Mouse (Mus musculus) hindbrain, embryonic 10.5 days (tissue): ENCODE data around the gene Rgs14. TPM values are rescaled to one million over a fixed set of nuclear protein-coding genes. Genes with fewer than 3 reads are reported as not detected.
A peak's percentile ranks its signal among the peaks of the same experiment; 100 is the strongest.

Experiments
- DNase-seq: peaks from one replicate; pipeline ENCODE4 v3.0.0-alpha.2; 2017; ENCODE audit warnings: low spot score
- H3K27ac ChIP-seq: fragments of 300-500 bp; sonication (generic); 2 replicates; pipeline ENCODE4 v1.5.1; 2016; ENCODE audit warnings: mild to moderate bottlenecking, moderate library complexity
- H3K27me3 ChIP-seq: fragments of 300-500 bp; sonication (generic); 2 replicates; pipeline ENCODE4 v1.6.1; 2016; ENCODE audit warnings: mild to moderate bottlenecking; ENCODE audit not compliant: poor library complexity, insufficient read depth, severe bottlenecking
- H3K36me3 ChIP-seq: fragments of 300-500 bp; sonication (generic); 2 replicates; pipeline ENCODE4 v1.6.1; 2016; ENCODE audit warnings: mild to moderate bottlenecking, moderate library complexity
- H3K4me1 ChIP-seq: fragments of 300-500 bp; sonication (generic); replicated peaks from 2 replicates; pipeline ENCODE4 v1.6.1; 2016; ENCODE audit warnings: mild to moderate bottlenecking
- H3K4me3 ChIP-seq: fragments of 300-500 bp; sonication (generic); 2 replicates; pipeline ENCODE4 v1.5.1; 2016; ENCODE audit warnings: mild to moderate bottlenecking, moderate library complexity
- H3K9me3 ChIP-seq: fragments of 300-500 bp; sonication (generic); 2 replicates; pipeline ENCODE4 v1.6.1; 2016; ENCODE audit warnings: mild to moderate bottlenecking, moderate library complexity
- WGBS: fragments of 180-500 bp; shearing (Covaris S2); methylation state at CpG from one replicate; pipeline ENCODE4 v1.1.7; 2016; 5-methylcytosine and 5-hydroxymethylcytosine counted together
- polyA plus RNA-seq: library from polyadenylated mRNA; unstranded; fragments of >200 nt; fragmentation: Nextera tagmentation; extraction: Ambion mirVana; gene quantifications from 2 replicates; pipeline ENCODE4 v1.2.1, GENCODE M21; 2016

Gene Rgs14
- polyA plus RNA-seq = 0.44 and 0.68 TPM in 2 replicates

DNA sequence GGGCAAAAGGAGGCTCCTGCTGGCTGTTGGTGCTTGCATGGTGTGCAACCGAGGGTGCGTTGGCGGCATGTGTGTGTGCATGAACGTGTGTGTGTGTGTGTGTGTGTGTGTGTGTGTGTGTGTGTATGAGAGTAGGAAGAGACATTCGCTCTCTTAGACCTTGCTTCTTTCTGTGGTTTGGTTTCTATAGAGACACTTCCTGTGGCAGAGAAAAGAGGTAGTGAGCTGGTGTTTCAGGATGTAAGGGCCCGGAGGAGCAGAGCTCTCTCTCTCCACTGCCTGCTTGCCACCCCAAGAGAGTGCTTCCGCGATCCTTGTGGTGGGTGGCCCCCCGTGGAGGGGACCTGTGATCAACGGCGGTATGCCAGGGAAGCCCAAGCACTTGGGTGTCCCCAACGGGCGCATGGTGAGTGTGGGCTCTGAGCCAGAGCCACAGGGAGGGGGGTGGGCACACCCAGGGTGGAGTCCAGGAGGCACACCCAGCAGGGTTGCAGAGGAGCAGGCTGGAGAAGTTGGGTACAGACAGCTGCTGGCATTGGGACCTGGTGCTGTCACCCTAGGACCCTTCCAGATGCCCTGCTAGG, at the start of gene Rgs14:
Gene Rgs14, plus strand, starts transcription at position 202 of the 584 bp plus-strand sequence.
- Histone ChIP-seq H3K27ac (peak within 1 kb of the TSS; percentile 51; the same call in 1 of the 2 replicates), H3K9me3 (no peaks in the 10 kb centered on the region), H3K4me1 (peaks cover 13% of the 10 kb centered on the region), H3K36me3 (no peaks in the 10 kb centered on the region), H3K4me3 (no peak within 1 kb of the TSS), H3K27me3 (peaks cover 30% of the 10 kb centered on the region)
- whole genome bisulfite sequencing = 63% methylated on average over 13 of the region's 13 CpGs
- no peak for DNase-seq

DNA sequence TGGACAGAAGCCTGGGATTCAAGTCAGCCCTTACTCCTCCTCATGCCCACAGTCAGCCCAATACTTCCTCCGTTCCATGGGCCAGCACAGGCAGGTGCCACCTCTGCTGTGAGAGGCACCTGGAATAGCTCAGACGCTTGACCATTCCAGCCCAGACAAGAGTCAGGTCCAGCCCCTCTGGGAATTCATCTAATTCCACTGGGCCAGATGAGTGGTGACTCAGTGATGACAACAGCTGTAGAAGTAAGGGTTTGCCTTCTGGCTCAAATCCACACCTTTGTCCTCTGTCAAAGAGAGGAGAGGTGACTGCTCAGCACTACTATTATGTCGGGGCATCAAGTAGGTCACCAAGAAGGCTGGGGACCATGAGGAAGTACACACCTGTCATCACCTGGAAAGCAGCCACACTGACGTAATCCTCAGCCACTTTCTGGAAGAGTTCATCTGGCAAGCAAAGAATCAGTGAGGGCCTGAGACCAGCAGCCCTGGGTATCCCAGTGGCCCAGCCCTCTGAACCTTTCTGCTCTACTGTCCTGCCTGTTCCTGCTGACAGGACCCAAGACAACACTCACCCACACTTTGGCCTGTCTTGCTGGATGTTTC, 49.5 kb upstream of the Rgs14 start, which contains the start of gene Prelid1:
Gene Prelid1, plus strand, starts transcription at position 570 of the 603 bp plus-strand sequence.
- H3K9me3 ChIP-seq = no peaks in the 10 kb centered on the region
- H3K4me1 ChIP-seq = peaks cover 38% of the 10 kb centered on the region
- WGBS = 92% methylated on average over 4 of the region's 4 CpGs
- H3K36me3 ChIP-seq = peaks cover 80% of the 10 kb centered on the region
- peak within 1 kb of the TSS; percentile 87 for H3K4me3 ChIP-seq
- no peak for DNase-seq
- no peaks in the 10 kb centered on the region for H3K27me3 ChIP-seq
- peak within 1 kb of the TSS; percentile 95 for H3K27ac ChIP-seq

DNA sequence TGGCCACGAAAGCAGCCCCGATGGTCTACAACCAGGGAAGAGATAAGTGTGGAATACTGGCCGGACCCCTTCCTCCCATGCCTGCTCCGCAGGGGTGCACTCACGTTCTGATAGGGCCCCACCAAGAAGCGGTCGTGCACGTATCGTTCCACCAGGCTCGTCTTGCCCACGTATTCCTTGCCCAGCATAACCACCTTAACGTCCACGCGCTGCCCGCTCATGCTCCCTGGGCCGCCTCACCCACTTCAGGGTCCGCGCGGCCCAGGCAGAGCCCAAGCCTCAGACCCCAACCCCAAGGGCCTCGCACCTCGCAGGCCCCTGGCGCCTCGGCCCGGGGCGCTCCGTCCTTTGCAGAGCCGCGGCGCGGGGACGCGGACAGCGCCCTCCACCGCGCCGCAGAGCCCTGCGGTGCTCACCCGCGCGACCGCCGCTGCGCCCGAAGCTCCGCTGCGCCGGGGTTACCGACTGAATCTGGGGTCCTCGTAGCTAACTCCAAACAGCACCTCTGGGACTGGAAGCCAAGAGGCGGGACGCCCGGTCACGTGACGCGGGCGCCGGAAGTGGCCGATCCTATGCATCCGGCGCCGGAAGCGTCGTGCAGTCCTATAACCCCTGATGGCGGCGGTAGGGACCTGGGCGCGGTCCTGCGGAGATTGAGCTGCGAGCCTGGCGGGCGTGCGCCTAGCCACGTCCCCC, 48.0 kb upstream of the Rgs14 start, which contains the start of gene Rab24:
Gene Rab24, minus strand, starts transcription at position 513 of the 696 bp plus-strand sequence.
- Histone ChIP-seq H3K9me3 (no peaks in the 10 kb centered on the region), H3K36me3 (peaks cover 80% of the 10 kb centered on the region), H3K27ac (peak within 1 kb of the TSS; percentile 95), H3K27me3 (no peaks in the 10 kb centered on the region), H3K4me1 (peaks cover 38% of the 10 kb centered on the region), H3K4me3 (peak within 1 kb of the TSS; percentile 87)
- under 1% methylated on average over 73 of the region's 73 CpGs for WGBS
- peak; percentile 89 for DNase-seq

DNA sequence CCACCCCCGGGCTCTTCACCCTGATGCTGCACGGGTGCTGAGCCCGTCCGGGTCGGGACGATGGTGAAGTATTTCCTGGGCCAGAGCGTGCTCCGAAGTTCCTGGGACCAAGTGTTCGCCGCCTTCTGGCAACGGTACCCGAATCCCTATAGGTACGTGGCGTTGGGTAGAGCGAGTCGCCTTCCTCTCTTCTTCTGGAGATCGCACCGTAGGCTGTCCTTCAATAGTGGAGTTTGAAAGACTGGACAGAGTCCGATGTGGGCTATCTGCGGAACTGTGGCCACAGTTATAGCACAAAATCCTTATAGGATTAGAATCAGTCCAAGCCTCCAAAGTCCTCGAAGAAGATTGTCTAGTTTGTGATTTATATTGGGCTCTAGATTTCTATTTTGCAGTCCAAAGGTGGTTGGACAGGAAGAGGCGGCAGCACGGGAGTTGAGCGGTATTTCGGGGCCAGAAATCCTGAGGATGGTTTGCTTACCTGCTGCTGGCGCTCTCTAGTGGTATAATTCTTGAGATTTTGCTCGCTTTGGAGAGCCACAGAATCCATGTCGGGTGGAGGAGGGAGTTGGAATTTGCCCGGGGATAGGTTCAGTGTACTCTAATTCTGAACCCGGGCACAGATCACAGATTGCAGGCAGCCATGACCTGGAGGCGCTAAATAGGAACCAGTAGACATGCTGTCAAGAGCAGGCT, 47.3 kb upstream of the Rgs14 start:
- Histone ChIP-seq H3K36me3 (peaks cover 79% of the 10 kb centered on the region), H3K9me3 (no peaks in the 10 kb centered on the region), H3K4me1 (peaks cover 41% of the 10 kb centered on the region), H3K27me3 (no peaks in the 10 kb centered on the region), H3K4me3 (peak overlapping the region; percentile 87), H3K27ac (peak overlapping the region; percentile 95)
- peak; percentile 35 for DNase-seq
- WGBS = 2% methylated on average over 31 of the region's 31 CpGs

DNA sequence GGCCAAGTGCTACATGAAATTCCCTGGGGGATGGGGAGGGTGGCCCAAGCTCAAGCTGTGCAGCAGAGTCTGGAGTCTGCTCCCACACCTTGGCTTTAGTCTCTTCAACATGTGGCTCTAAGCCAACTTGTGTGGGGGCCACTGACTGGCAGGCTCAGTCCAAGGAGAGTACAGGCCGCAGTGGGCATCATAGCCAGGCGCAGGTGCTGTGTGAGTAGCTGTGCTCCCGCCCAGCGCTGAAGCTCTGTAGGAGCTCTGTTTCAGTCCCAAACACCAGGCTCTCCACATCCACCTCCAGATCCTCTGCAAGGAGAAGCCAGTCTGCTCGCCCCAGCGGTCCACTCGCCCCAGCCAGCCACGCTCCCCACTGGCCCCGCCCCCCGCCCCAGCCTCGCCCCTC, 43.9 kb upstream of the Rgs14 start:
- 0 out of 2 replicates have a peak overlapping the region, but pooled peaks have one; percentile 11 for H3K4me3 ChIP-seq
- H3K9me3 ChIP-seq = no peaks in the 10 kb centered on the region
- H3K27me3 ChIP-seq = peaks cover 11% of the 10 kb centered on the region
- DNase-seq = no peak
- no peak overlapping the region for H3K27ac ChIP-seq
- H3K36me3 ChIP-seq = peaks cover 47% of the 10 kb centered on the region
- H3K4me1 ChIP-seq = peaks cover 62% of the 10 kb centered on the region
- 86% methylated on average over 11 of the region's 11 CpGs for WGBS

DNA sequence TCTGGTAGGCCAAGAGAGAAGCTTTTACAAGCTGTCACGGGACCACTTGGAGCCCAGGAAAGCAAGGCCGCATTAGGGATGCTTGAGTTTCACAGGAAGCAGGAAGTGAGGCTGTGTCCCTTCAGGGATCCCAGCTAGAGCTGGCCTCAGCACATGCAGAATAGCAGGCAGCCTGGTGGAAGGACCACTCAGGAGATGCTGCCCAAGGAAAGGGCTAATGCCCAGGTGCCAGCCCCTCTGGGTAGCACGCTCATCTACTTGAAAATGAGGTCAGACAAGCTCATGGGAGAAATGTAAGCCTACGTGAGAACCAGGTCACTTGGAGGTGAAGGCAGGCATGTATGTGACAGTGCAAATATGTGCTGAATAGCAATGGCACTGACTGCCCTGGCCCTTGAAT, 42.4 kb upstream of the Rgs14 start:
- WGBS = 61% methylated on average over 4 of the region's 4 CpGs
- no peak for DNase-seq

DNA sequence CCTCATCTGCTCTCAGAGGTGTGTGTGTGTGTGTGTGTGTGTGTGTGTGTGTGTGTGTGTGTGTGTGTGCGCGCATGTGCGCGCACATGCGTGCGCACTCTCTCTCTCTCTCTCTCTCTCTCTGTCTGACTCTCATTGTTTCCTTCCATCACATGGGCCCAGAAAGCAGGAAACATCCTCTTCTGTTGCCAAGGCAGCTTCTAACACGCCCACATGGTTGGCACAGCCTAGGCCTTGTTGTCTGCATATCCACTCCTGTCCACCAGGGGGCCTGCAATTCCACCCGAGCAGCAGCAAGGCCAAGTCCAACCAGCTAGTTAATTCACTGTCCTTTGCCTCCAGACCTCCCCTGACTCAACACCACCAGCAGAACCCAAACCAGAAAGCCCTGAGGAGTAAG, 41.9 kb upstream of the Rgs14 start:
- Histone ChIP-seq H3K4me1 (peaks cover 58% of the 10 kb centered on the region), H3K9me3 (no peaks in the 10 kb centered on the region), H3K4me3 (peak overlapping the region; percentile 69), H3K27ac (no peak overlapping the region), H3K27me3 (peaks cover 11% of the 10 kb centered on the region), H3K36me3 (peaks cover 45% of the 10 kb centered on the region)
- WGBS = 49% methylated on average over 8 of the region's 8 CpGs
- DNase-seq = peak; percentile 84

More for the DNA sequence above, 42.4 kb upstream of the Rgs14 start:
- Histone ChIP-seq H3K36me3 (peaks cover 45% of the 10 kb centered on the region), H3K9me3 (no peaks in the 10 kb centered on the region), H3K4me3 (0 out of 2 replicates have a peak overlapping the region, but pooled peaks have one; percentile 69), H3K4me1 (peaks cover 60% of the 10 kb centered on the region), H3K27ac (no peak overlapping the region), H3K27me3 (peaks cover 11% of the 10 kb centered on the region)

DNA sequence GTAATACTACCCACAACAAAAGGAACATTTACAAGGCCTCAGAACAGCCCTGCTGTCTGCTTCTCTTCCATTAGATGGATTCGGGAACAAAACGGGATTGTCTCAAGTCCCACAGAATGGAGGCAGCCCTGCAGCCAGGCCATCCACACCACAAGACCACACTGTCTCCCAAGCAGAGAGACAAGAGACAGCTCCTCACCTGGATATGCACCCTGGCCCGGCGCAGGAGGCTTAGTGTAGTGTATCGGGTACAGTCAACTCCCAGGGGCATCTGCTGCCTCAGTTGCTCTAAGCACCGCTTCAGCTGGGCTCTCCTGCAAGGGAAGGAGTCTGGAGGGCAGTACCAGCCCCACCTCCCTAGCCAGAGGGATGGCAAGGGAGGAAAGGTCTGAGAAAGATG, 41.4 kb upstream of the Rgs14 start:
- Histone ChIP-seq H3K27ac (0 out of 2 replicates have a peak overlapping the region, but pooled peaks have one; percentile 13), H3K27me3 (peaks cover 11% of the 10 kb centered on the region), H3K4me1 (peaks cover 53% of the 10 kb centered on the region), H3K36me3 (peaks cover 41% of the 10 kb centered on the region), H3K4me3 (peak overlapping the region; percentile 69), H3K9me3 (no peaks in the 10 kb centered on the region)
- DNase-seq = no peak
- 79% methylated on average over 6 of the region's 6 CpGs for WGBS

DNA sequence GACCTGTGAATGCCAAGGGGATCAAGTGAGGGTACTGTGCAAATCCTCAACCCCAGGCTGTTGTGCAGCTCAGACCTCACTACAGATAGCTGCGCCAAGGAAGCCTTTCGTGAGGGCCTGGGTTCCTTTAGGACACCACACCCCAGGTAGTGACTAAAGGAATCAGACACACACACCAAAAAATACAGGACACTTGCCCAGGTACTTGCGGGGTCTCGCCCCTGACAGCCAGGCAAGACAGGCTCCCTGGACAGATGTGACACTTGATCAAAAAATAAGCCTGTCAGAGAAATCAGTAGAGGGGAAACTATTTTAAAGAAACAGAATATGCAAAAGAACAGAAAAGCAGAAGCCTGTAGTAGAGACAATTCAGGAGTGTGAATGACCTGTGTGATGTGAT, 40.9 kb upstream of the Rgs14 start:
- H3K4me1 ChIP-seq = peaks cover 48% of the 10 kb centered on the region
- H3K4me3 ChIP-seq = peak overlapping the region; percentile 69
- peaks cover 36% of the 10 kb centered on the region for H3K36me3 ChIP-seq
- peaks cover 11% of the 10 kb centered on the region for H3K27me3 ChIP-seq
- no peaks in the 10 kb centered on the region for H3K9me3 ChIP-seq
- DNase-seq = no peak
- peak overlapping the region; percentile 96; the same call in 1 of the 2 replicates for H3K27ac ChIP-seq
- 84% methylated on average over 4 of the region's 4 CpGs for WGBS

DNA sequence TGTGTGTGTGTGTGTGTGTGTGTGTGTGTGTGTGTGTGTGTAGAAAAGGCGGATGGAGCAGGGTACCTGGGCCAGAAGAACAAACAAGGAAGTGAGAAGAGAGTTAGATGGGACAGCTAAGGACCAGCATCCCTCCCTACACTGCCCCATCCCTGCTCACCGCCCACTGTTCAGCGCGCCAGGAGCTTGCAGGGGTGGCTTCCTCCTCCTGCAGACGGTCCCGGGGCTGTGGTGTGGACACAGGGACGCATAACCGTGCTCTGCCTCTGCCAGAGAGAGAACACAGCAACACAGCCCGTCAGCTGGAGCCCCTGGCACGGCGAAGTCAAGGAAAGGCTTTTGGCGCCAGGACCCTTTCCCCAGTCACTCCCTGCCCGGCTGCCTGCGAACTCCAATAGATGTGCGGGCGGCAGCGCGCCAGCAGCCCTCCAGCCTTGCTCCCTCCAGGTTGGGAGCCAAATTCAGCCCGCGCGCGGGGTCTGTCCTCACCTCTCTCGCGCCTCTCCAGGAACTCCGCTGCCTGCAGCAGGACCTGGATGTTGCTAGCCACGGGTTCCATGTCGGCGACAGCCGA, 40.3 kb upstream of the Rgs14 start:
- Histone ChIP-seq H3K4me1 (peaks cover 43% of the 10 kb centered on the region), H3K9me3 (no peaks in the 10 kb centered on the region), H3K27me3 (peaks cover 11% of the 10 kb centered on the region), H3K27ac (peak overlapping the region; percentile 96), H3K36me3 (peaks cover 30% of the 10 kb centered on the region), H3K4me3 (peak overlapping the region; percentile 69)
- DNase-seq = no peak
- 2% methylated on average over 29 of the region's 29 CpGs for WGBS

DNA sequence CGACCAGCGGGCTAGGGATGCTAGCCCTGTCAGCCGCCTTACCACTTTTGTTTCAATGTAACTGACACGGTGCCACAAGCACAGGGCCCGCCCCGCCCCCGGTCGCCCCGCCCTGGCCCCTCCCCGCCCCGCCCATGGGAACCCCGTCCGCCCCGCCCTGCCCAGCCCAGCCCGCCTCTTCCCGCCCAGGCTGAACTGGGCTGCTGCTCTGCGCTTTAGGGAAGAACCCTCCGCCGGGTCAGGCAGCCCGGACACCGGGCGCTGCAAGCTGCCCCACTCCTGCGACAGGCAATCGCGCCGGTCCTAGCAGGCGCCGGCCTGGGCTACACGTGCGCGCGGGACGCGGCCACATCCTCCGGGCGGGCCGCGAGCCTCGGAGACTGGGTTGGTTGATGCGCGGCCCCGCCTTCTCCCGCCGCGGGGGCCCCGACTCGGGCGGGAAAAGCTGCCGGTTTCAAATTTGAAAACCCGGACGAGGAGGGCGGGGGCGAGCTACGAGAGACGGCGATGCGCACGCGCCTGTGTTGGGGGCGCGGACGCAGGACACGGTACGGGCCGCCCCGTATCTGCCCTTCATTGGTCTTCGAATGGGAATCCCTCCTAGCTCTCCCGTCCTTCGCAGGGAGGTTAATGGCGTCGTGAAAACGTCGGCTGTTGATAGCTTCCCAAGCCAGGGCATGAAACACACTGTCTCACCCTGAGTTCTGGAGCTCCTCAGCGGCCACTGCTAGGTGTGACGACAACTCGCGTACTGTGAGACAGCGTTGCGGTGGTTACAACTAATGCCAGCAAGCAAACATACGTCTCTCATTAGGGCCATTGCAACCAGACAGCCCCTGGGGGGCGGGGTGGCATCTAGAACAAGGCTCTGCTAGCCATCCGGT, 39.6 kb upstream of the Rgs14 start, which contains the start of gene Mxd3:
Gene Mxd3, minus strand, starts transcription at position 141 of the 884 bp plus-strand sequence.
- WGBS = under 1% methylated on average over 82 of the region's 82 CpGs
- Histone ChIP-seq H3K27ac (peak within 1 kb of the TSS; percentile 96), H3K36me3 (peaks cover 23% of the 10 kb centered on the region), H3K4me1 (peaks cover 43% of the 10 kb centered on the region), H3K9me3 (no peaks in the 10 kb centered on the region), H3K27me3 (peaks cover 11% of the 10 kb centered on the region), H3K4me3 (peak within 1 kb of the TSS; percentile 69)
- DNase-seq = peak; percentile 91
